Mouse (Mus musculus) liver (tissue): ENCODE data around the gene Slc7a12.

ENCODE experiments used
- DNase-seq: peaks from one replicate; pipeline ENCODE4 v3.0.0-alpha.2; 2020; ENCODE audit warnings: mixed read lengths

Gene Slc7a12

GRCm38 (mm10) chr3:14480397-14480796, at the start of gene Slc7a12:
TSS of gene Slc7a12 (plus strand) at chr3:14480697.
- DNase-seq = no peak

DNA sequence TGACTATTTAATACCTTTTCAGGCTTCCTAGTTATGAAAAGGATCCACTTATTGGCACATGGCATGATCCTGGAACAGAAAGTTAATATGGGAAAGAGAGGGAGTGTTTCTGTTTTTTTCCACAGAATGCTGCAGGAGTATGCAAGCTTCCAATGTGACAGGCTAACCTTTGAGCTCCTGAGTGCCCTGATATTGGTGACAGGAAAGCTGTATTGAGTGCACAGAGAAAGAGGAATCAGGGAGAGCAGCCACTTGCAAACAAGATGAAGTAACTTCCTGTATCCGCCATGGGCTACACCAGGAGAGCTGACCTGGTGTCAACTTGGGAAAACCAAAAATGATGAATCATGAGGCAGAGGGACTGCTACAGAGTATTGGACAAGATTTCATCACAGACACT, 48.1 kb upstream of the Slc7a12 start:
- DNase-seq = no peak

DNA sequence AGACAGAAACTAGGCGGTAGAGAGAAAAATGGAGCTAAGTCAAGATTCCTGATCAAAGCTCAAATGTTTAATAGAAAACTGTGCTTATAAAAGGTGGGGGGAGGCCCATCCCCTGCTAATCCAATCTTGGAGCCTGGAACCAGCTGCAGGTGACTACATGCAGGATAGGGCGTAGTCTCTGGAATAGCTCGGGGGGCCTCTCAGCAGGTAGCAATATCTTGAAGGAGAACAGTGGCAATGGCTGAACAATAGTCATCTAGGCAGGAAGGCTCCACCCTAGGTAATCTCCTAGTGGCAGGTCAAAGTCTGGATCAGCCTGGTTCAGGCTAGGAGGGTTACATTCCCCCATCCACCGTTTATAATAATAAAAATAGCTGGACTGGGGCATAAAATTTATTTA, 34.5 kb upstream of the Slc7a12 start:
- no peak for DNase-seq

DNA sequence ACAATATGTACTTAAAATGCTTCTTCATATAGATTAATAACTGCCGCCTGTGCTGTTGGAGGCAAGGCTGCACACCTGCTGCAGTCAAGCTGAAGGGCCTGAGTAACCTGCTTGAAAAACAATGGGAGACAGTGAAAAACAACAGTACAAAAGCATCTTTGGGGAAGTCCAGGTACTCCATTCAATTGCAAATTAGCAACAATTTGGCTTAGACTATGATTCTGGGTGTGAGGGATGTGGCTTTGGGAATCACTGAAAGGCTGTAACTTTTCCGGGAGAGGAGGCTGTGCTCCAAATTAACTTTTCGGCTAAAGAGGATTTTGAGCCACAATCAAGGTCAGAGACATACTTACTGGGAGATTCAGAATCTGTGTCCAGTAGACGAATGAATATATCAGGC, 33.8 kb upstream of the Slc7a12 start:
- DNase-seq = no peak
